Mouse (Mus musculus) heart, adult 2 months (tissue): ENCODE measurements at regions not wholly inside any gene's neighbourhood (a gene's known extent, or its start where the extent isn't known, plus 50 kb on each side); places are given as distances from the start of the nearest gene placed in this dataset.
"Not testable (repeated sequence)": the region's sequence is repeated elsewhere in the genome, so short reads cannot be mapped to it uniquely, and the experiment has no call there.

Experiments
- DNase-seq, 2 experiments: peaks; one replicate each; pipeline ENCODE4 v3.0.0; 2021
- H3K27ac ChIP-seq: fragments of 200-600 bp; 2 replicates; pipeline ENCODE4 v1.8.1; 2022
- H3K27me3 ChIP-seq: fragments of 200-500 bp; 2 replicates; pipeline ENCODE4 v1.6.1; 2012; ENCODE audit warnings: mild to moderate bottlenecking, low read length, inconsistent platforms, mixed read lengths; ENCODE audit not compliant: control insufficient read depth, insufficient read depth
- H3K36me3 ChIP-seq: fragments of 200-500 bp; 2 replicates; pipeline ENCODE4 v1.6.1; 2012; ENCODE audit warnings: low read length, inconsistent platforms; ENCODE audit not compliant: control insufficient read depth, insufficient read depth
- H3K4me1 ChIP-seq: fragments of 200-500 bp; 2 replicates; pipeline ENCODE4 v1.6.1; 2011; ENCODE audit warnings: low read length; ENCODE audit not compliant: control insufficient read depth, insufficient read depth
- H3K4me3 ChIP-seq: fragments of 200-600 bp; 2 replicates; pipeline ENCODE4 v1.8.1; 2022
- H3K79me2 ChIP-seq: fragments of 200-500 bp; replicated peaks from 2 replicates; pipeline ENCODE4 v1.6.1; 2012; ENCODE audit warnings: mild to moderate bottlenecking, inconsistent platforms, low read length, moderate library complexity, mixed read lengths; ENCODE audit not compliant: control insufficient read depth, insufficient read depth
- H3K9ac ChIP-seq: fragments of 200-500 bp; 2 replicates; pipeline ENCODE4 v1.6.1; 2012; ENCODE audit warnings: low read depth, mild to moderate bottlenecking, control low read depth, inconsistent platforms, low read length, mixed read lengths
- CTCF ChIP-seq: fragments of 200-600 bp; IDR thresholded peaks from 2 replicates; pipeline ENCODE4 v1.8.1; 2022; ENCODE audit warnings: antibody characterized with exemption, mild to moderate bottlenecking, moderate library complexity
- EP300 ChIP-seq: fragments of 200-500 bp; IDR thresholded peaks from 2 replicates; pipeline ENCODE4 v1.6.1; 2011; ENCODE audit warnings: low read depth, low read length, control low read depth; ENCODE audit not compliant: insufficient read depth
- POLR2A ChIP-seq: fragments of 200-500 bp; IDR thresholded peaks from 2 replicates; pipeline ENCODE4 v1.6.1; 2011; ENCODE audit warnings: mild to moderate bottlenecking, low read depth, low read length, control low read depth; ENCODE audit not compliant: insufficient read depth
- WGBS: fragments of 180-500 bp; shearing (Covaris S2); methylation state at CpG from one replicate; pipeline ENCODE4 v1.1.7; 2018; 5-methylcytosine and 5-hydroxymethylcytosine counted together
- intact Hi-C: fragments of 180-260 bp; cut with DNase I; formaldehyde crosslinking; loops from one replicate; pipeline ENCODE4 v1.15.1; 2025

DNA sequence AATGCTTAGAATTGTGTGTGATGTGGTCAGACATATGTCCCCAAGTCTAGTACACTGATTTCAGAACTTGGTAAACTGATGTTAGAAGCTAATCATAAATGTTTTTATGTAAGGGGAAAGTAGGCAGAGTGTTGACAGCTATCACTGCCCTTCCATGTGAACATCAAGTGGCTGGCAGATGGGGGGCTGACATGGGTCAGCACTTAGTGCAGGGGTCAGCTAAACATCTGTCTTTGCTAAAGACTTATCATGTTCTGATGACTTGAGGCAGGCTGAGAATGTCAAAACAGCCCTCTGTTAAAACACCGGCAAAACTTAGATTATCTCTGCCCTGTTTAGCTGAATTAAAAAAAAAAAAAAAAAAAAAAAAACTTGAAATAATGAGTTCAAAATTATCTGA, 116.7 kb upstream of the Edil3 start:
- H3K79me2 ChIP-seq = no peaks in the 10 kb centered on the region
- no peaks in the 10 kb centered on the region for H3K27me3 ChIP-seq
- no peak overlapping the region for H3K27ac ChIP-seq
- H3K4me1 ChIP-seq = no peaks in the 10 kb centered on the region
- DNase-seq = no peak
- no peak for TF ChIP-seq POLR2A
- no peak for TF ChIP-seq CTCF
- no peak for TF ChIP-seq EP300
- WGBS = 21% methylated on average over 1 of the region's 1 CpGs
- H3K9ac ChIP-seq = no peak overlapping the region
- H3K36me3 ChIP-seq = no peaks in the 10 kb centered on the region
- H3K4me3 ChIP-seq = no peak overlapping the region
- intact Hi-C loops = no loop called here

DNA sequence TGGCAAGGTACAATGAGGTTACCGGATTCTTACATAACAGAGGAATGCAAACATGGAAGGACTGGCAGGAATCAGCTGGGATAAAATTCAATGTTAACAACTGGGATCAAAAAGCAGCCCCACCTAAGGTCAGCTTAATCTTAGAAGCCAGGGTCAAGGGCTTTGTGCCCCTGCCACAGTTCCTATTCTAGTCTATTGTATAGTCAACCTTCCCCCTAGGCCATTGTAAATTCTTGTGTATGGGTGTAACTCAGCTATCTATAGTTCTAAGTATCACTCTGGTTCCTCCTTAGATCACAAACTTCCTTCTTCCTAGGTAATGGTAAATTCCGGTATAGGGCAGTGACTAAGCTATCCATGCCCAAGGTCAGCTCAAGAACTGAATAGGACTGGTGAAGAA, 91.6 kb upstream of the Edil3 start:
- H3K9ac ChIP-seq, H3K4me1 ChIP-seq, DNase-seq, H3K36me3 ChIP-seq, H3K27ac ChIP-seq, H3K4me3 ChIP-seq, H3K79me2 ChIP-seq, H3K27me3 ChIP-seq, intact Hi-C loops: not testable (repeated sequence)
- 95% methylated on average over 2 of the region's 2 CpGs for WGBS

DNA sequence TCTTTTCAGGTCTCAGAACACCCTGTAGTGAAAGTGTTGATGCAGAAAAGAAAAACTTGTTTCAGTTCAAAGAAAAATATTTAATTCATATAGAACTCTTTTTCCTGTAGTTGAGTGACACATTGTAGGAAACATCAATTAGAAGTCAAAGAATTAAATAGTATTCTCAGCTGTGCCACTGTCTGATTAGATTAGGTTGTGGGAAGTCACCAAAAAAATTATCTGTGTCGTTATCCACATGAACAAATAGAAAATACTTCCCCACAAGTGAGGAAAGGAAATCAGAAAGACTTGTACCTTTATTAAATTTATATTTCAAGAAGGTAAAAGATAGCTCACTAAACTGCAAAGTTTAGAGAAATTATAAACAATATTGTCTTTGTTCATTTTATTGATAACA, 71.4 kb upstream of the Edil3 start:
- no peak for DNase-seq
- TF ChIP-seq EP300 (no peak), CTCF (no peak), POLR2A (no peak)
- Histone ChIP-seq H3K27me3 (no peaks in the 10 kb centered on the region), H3K36me3 (no peaks in the 10 kb centered on the region), H3K9ac (no peak overlapping the region), H3K4me1 (no peaks in the 10 kb centered on the region), H3K27ac (no peak overlapping the region), H3K4me3 (no peak overlapping the region), H3K79me2 (no peaks in the 10 kb centered on the region)
- intact Hi-C loops = no loop called here
- WGBS = 30% methylated on average over 1 of the region's 1 CpGs
